Mouse (Mus musculus) lung, adult 2 months (tissue): ENCODE data around the gene Tcf25. TPM values are rescaled to one million over a fixed set of nuclear protein-coding genes. Genes with fewer than 3 reads are reported as not detected.

Source experiments
- DNase-seq: peaks from one replicate; pipeline ENCODE4 v3.0.0; 2022
- H3K4me1 ChIP-seq: fragments of 200-500 bp; 2 replicates; pipeline ENCODE4 v1.6.1; 2011; ENCODE audit warnings: low read length; ENCODE audit not compliant: control insufficient read depth, insufficient read depth
- H3K4me3 ChIP-seq: fragments of 200-500 bp; replicated peaks from 2 replicates; pipeline ENCODE3; 2011; ENCODE audit warnings: low read depth, mild to moderate bottlenecking, control low read depth, low read length; ENCODE audit errors: extremely low read depth
- CTCF ChIP-seq: fragments of 200-500 bp; IDR thresholded peaks from 2 replicates; pipeline ENCODE4 v1.5.1; 2011; ENCODE audit warnings: mild to moderate bottlenecking, low read length, control low read depth; ENCODE audit not compliant: insufficient read depth
- POLR2A ChIP-seq: fragments of 200-500 bp; IDR thresholded peaks from 2 replicates; pipeline ENCODE4 v1.6.1; 2011; ENCODE audit warnings: low read depth, mild to moderate bottlenecking, control low read depth, low read length, borderline replicate concordance; ENCODE audit errors: extremely low read depth
- WGBS: fragments of 180-500 bp; shearing (Covaris S2); methylation state at CpG from one replicate; pipeline ENCODE4 v1.1.7; 2018; 5-methylcytosine and 5-hydroxymethylcytosine counted together
- polyA plus RNA-seq: library from polyadenylated mRNA; depleted of rRNA; stranded (reverse); fragments of >200 nt; gene quantifications from 2 replicates; pipeline ENCODE4 v1.2.3, GENCODE M21; 2012

The Tcf25 gene
- polyA plus RNA-seq, 1 experiment, result 188 TPM

DNA sequence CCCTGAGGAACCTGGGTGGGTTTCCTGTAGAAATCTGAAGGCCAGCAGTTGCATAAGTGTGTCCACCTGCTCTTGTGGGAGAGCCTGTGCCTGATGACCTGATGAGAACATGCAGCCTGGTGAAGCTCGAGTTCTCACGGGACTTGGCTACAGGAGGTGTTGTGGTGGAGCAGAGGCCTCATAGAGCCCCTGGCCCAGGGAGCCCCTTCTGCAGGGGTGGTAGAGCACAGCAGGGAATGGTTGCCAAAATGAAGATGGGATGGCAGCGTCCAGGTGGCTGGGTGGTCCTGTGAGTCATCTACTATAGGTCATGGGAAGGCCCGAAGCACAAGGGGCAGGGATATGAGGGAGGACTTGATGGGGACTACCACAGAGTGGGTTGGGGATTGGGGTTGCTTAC lies 8.2 kb downstream of the Tcf25 start:
- 89% methylated on average over 4 of the region's 4 CpGs for WGBS
- no peak overlapping the region for H3K4me3 ChIP-seq
- TF ChIP-seq POLR2A (no peak), CTCF (no peak)
- no peaks in the 10 kb centered on the region for H3K4me1 ChIP-seq
- no peak for DNase-seq

DNA sequence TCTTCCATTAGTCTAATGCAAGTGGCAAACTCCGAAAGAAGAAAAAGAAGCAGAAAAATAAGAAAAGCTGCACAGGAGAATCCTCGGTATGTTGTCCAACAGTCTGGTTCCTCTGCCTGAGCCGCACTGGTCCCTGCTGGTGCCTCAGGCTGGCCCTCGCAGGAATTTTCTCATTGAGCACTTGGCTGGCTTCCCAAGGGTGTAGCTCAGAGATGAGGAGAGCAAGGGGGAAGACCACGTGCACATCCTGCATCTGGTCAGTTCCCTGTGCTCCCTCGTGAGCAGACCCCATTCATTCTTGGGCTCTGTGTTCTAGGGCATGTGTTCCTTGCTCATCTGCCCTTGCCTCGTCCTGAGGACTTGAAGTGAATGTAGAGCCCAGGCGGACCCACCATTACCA lies 9.0 kb downstream of the Tcf25 start:
- WGBS, result 72% methylated on average over 8 of the region's 8 CpGs
- TF ChIP-seq CTCF (no peak), POLR2A (no peak)
- no peak overlapping the region for H3K4me3 ChIP-seq
- DNase-seq, result no peak
- H3K4me1 ChIP-seq, result no peaks in the 10 kb centered on the region

DNA sequence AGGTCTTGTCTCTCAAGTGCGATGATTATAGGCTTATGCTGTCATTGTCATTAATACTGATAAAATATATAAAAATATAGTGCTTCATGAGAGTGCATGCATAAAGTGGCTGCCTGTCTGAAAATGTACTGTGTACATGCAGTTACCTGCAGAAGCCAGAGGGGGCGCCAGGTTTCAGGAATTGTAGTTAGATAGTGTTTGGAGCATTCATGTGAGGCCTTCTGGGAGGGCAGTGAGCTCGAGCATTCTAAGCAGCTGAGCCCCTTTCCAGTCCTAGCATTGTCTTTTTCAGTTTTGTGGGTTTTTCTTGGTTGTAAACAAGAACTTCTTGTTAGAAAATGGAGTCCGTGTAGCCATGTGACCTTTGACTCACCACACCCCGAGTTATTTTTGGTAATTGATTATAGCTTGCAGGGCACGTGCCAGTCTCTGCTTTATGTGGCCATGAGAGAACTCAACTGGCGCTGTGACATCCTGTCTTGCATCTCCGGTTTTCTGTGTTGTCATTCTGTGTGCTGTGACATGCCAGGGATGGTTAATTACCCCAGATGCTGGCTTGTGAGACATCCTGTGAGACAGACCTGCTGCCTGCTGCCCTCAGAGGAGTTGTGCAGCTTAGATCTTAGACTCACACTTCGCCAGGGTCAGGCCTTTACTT lies 11.5 kb downstream of the Tcf25 start:
- Histone ChIP-seq H3K4me1 (no peaks in the 10 kb centered on the region), H3K4me3 (no peak overlapping the region)
- 51% methylated on average over 9 of the region's 9 CpGs for WGBS
- no peak for DNase-seq
- TF ChIP-seq POLR2A, result no peak
- TF ChIP-seq CTCF, result no peak

DNA sequence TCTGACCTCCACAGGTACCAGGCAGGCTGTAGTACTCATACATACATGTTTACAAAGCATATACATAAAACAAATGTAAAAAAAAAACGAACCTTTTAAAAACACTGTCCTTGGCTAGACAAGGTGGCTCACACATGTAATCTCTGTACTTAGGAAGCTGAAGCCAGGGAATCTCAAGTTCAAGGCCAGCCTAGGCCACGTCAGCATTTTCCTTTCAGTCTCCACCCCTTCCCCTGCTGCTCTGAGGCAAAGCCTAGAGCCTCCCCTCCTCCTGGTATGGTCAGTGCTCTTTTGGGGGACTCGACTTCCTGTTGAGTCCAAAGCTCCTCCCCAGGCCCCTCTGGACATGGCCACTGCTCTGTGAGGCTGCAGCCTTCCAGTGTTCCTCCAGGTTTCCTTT lies 13.5 kb downstream of the Tcf25 start:
- TF ChIP-seq CTCF (no peak), POLR2A (no peak)
- Histone ChIP-seq H3K4me3 (no peak overlapping the region), H3K4me1 (no peaks in the 10 kb centered on the region)
- WGBS, result 67% methylated on average over 3 of the region's 3 CpGs
- DNase-seq, result no peak

DNA sequence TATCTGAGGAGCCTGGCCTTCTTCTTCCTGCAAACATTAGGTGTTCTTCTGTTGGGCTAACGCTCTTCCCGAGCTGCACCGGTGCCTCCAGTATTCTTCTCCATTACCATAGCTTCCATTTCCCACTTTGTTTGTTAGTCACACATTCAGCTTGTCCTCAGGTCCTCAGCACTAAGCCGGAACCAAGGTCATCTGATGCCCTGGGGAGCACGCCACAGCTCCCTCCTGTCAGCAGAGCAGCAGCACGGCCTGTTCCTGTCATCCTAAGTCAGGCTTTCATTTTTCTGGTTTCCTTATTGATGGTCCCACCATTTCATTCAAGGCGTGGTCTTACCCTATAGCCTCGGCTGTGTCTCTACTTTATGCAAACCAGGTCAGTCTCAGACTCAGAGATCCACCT lies 14.2 kb downstream of the Tcf25 start:
- no peak overlapping the region for H3K4me3 ChIP-seq
- H3K4me1 ChIP-seq, result no peaks in the 10 kb centered on the region
- TF ChIP-seq POLR2A (no peak), CTCF (no peak)
- 91% methylated on average over 8 of the region's 8 CpGs for WGBS
- DNase-seq, result no peak

DNA sequence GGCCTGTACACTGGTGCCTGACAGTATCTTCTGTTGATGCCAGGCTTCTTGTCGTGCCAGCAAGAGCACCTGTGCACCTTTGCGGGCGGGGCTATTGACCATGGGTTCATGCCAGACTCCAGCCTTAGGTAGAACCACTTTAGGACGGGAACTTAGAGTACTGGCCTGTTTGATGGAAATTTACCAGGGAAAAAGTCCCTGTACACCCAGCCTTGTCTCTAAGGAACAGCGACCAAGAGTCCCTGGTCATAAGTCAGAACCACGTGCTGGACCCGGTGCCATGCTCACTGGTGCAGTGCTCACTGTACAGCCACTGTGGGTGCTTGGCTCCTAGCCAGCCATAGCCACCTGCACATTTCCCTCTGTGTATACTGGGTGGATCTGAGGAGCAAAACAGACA lies 15.5 kb downstream of the Tcf25 start:
- TF ChIP-seq POLR2A (no peak), CTCF (no peak)
- Histone ChIP-seq H3K4me1 (no peaks in the 10 kb centered on the region), H3K4me3 (no peak overlapping the region)
- DNase-seq, result peak; percentile 19
- 85% methylated on average over 7 of the region's 7 CpGs for WGBS

DNA sequence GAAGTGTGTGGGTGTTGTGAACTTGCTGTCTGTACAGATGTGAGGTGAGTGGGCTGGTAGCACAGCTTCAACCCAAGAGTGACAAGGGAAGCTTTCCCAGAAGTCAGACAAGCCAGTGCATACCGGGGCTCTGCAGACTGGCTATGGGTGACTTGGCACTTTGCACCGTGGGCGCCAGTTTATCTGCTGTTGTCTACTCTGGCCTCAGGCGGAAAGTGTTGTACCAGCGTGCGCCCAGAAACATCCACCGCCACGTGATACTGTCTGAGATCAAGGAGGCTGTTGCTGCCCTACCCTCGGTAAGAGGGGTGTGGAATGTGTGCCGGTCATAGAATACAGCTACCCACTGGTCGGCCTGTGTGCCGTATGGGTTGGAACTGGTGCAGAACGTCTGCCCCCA lies 24.8 kb downstream of the Tcf25 start:
- no peak overlapping the region for H3K4me3 ChIP-seq
- 93% methylated on average over 13 of the region's 13 CpGs for WGBS
- H3K4me1 ChIP-seq, result no peaks in the 10 kb centered on the region
- no peak for TF ChIP-seq CTCF
- no peak for TF ChIP-seq POLR2A
- DNase-seq, result no peak

DNA sequence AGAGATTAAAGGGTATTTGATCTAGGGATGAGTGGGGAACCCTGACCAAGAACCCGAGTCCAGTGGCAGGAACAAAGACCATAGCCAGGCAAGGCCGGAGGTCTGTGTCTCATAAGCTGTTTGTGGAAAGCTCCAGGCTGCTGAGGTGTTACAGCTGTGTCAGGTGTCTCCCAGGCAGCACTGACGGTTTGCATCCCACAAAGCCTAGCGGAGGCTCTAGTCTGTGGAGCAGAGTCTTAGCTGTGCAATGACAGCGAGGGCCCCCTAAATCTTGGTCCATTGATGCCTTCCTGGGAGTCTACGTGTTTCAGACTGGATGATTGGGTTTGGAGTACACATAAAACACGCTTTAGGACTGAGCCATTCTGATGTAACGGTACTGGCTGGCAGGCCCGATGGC lies 28.4 kb downstream of the Tcf25 start:
- TF ChIP-seq CTCF, result no peak
- Histone ChIP-seq H3K4me1 (no peaks in the 10 kb centered on the region), H3K4me3 (no peak overlapping the region)
- no peak for DNase-seq
- WGBS, result 93% methylated on average over 9 of the region's 9 CpGs

DNA sequence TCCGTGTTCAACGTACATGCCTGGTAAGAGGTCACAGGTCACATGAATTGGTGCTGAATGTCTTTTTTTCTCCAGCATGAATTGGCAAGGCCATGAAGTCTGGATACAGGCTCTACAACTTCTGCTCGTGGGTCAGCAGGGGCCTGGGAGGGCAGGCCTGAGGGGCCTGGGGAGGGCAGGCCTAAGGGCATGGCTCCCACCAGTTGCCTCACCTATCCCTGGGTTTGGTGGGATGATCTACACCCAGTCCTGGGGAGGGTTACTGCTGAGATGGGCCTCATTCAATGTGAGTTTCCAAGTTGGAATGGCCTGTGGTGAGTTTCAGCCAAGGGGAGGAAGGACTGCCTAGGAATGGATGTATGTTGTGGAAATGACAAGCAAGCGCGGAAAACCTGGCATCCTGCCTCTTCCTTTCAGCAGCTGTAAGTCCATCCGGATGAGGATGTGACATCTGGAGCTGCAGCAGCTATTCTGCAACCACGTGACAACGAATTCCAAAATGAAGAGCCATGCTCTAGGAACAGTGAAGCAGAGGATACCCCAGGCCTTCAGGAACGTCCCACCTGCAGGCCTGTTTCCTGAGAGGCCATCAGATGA lies 29.3 kb downstream of the Tcf25 start:
- DNase-seq, result no peak
- H3K4me3 ChIP-seq, result no peak overlapping the region
- no peak for TF ChIP-seq POLR2A
- no peak for TF ChIP-seq CTCF
- H3K4me1 ChIP-seq, result no peaks in the 10 kb centered on the region
- WGBS, result 61% methylated on average over 9 of the region's 9 CpGs

DNA sequence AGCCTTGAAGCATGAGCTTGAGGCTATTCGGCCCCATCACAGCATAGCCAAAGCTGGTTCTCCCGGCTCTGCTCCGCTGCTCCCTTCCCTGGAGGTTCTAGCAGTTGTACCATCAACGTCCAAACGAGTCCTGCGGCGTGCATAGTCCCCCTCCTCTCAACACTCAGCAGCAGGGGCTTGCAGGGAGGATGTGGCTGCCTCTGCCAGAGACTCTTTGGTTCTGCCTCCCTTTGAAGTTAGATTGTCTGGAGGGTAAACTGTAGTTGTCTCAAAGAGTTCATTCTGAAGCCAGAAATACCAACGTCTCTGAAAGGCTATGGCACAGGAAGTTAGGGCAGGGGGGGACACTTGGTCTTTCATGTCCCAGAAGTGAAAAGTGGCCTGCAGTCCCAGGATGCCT lies 31.0 kb downstream of the Tcf25 start:
- WGBS, result 41% methylated on average over 8 of the region's 8 CpGs
- Histone ChIP-seq H3K4me3 (no peak overlapping the region), H3K4me1 (no peaks in the 10 kb centered on the region)

More for the DNA sequence above, 31.0 kb downstream of the Tcf25 start:
- TF ChIP-seq POLR2A (no peak), CTCF (no peak)
- no peak for DNase-seq
